Mouse (Mus musculus): ENCODE data around the gene Creb5. TPM values are rescaled to one million over a fixed set of nuclear protein-coding genes. Genes with fewer than 3 reads are reported as not detected.
A peak's percentile ranks its signal among the peaks of the same experiment; 100 is the strongest.
"Not testable (repeated sequence)": the region's sequence is repeated elsewhere in the genome, so short reads cannot be mapped to it uniquely, and the experiment has no call there.

Gene Creb5
- polyA plus RNA-seq, 1 experiment from 2014 or later: 9.5 TPM

GRCm38 (mm10) chr6:53396421-53396820, 109.4 kb downstream of the Creb5 start:
- Histone ChIP-seq H3K4me3 (replicated peaks) (no peak overlapping the region), H3K27ac (no peak overlapping the region), H3K4me1 (peaks cover 9% of the 10 kb centered on the region), H3K4me2 (no peak overlapping the region), H3K9me3 (no peaks in the 10 kb centered on the region), H3K27me3 (replicated peaks) (0 out of 2 replicates have a peak, but pooled peaks cover 3% of the 10 kb centered on the region), H3K9ac (no peak overlapping the region), H3K36me3 (no peaks in the 10 kb centered on the region)
- 91% methylated on average over 3 of the region's 3 CpGs for WGBS
- ATAC-seq (ENCODE audit: insufficient read depth, low FRiP score, low read depth): no peak

- ATAC-seq (ENCODE audit: insufficient read depth, low FRiP score, low read depth): no peak
- 44% methylated on average over 4 of the region's 4 CpGs for WGBS
- Histone ChIP-seq H3K9ac (no peak overlapping the region), H3K4me1 (peaks cover 9% of the 10 kb centered on the region), H3K27me3 (replicated peaks) (0 out of 2 replicates have a peak, but pooled peaks cover 3% of the 10 kb centered on the region), H3K27ac (no peak overlapping the region), H3K4me3 (replicated peaks) (no peak overlapping the region), H3K4me2 (no peak overlapping the region), H3K9me3 (no peaks in the 10 kb centered on the region), H3K36me3 (no peaks in the 10 kb centered on the region)
These were observed 110.7 kb downstream of the Creb5 start for GRCm38 (mm10) chr6:53397797-53398196.

GRCm38 (mm10) chr6:53398297-53399140, 111.4 kb downstream of the Creb5 start:
- H3K27ac ChIP-seq: no peak overlapping the region
- H3K4me1 ChIP-seq: peaks cover 9% of the 10 kb centered on the region
- peak; percentile 77 for ATAC-seq (ENCODE audit: insufficient read depth, low FRiP score, low read depth)
- H3K9ac ChIP-seq: no peak overlapping the region
- no peak overlapping the region for H3K4me3 ChIP-seq (replicated peaks)
- H3K9me3 ChIP-seq: no peaks in the 10 kb centered on the region
- WGBS: 25% methylated on average over 18 of the region's 18 CpGs
- H3K4me2 ChIP-seq: peak overlapping the region; percentile 20; the same call in 1 of the 2 replicates
- H3K36me3 ChIP-seq: no peaks in the 10 kb centered on the region
- H3K27me3 ChIP-seq (replicated peaks): 0 out of 2 replicates have a peak, but pooled peaks cover 3% of the 10 kb centered on the region

GRCm38 (mm10) chr6:53401364-53401763, 114.3 kb downstream of the Creb5 start:
- no peak overlapping the region for H3K27ac ChIP-seq
- H3K36me3 ChIP-seq: no peaks in the 10 kb centered on the region
- H3K4me3 ChIP-seq (replicated peaks): no peak overlapping the region
- WGBS: 68% methylated on average over 6 of the region's 6 CpGs
- no peak overlapping the region for H3K4me2 ChIP-seq
- 0 out of 2 replicates have a peak, but pooled peaks cover 3% of the 10 kb centered on the region for H3K4me1 ChIP-seq
- no peak overlapping the region for H3K9ac ChIP-seq
- no peaks in the 10 kb centered on the region for H3K27me3 ChIP-seq (replicated peaks)
- no peak for ATAC-seq (ENCODE audit: insufficient read depth, low FRiP score, low read depth)
- H3K9me3 ChIP-seq: no peaks in the 10 kb centered on the region

GRCm38 (mm10) chr6:53402551-53402950, 115.5 kb downstream of the Creb5 start:
- H3K4me1 ChIP-seq; H3K27me3 ChIP-seq (replicated peaks); ATAC-seq (ENCODE audit: insufficient read depth, low FRiP score, low read depth); H3K27ac ChIP-seq; H3K9ac ChIP-seq; H3K36me3 ChIP-seq; H3K4me3 ChIP-seq (replicated peaks); H3K4me2 ChIP-seq; H3K9me3 ChIP-seq: not testable (repeated sequence)
- WGBS: 94% methylated on average over 7 of the region's 7 CpGs

- H3K9me3 ChIP-seq: no peaks in the 10 kb centered on the region
- H3K4me3 ChIP-seq (replicated peaks): no peak overlapping the region
- H3K27ac ChIP-seq: no peak overlapping the region
- H3K9ac ChIP-seq: no peak overlapping the region
- H3K4me1 ChIP-seq: no peaks in the 10 kb centered on the region
- ATAC-seq (ENCODE audit: insufficient read depth, low FRiP score, low read depth): no peak
- no peak overlapping the region for H3K4me2 ChIP-seq
- no peaks in the 10 kb centered on the region for H3K27me3 ChIP-seq (replicated peaks)
- no peaks in the 10 kb centered on the region for H3K36me3 ChIP-seq
- 90% methylated on average over 6 of the region's 6 CpGs for WGBS
These were observed 122.1 kb downstream of the Creb5 start for GRCm38 (mm10) chr6:53409183-53409582.

- WGBS: 40% methylated on average over 3 of the region's 3 CpGs
- Histone ChIP-seq H3K9ac (no peak overlapping the region), H3K4me2 (no peak overlapping the region), H3K36me3 (no peaks in the 10 kb centered on the region), H3K4me3 (replicated peaks) (no peak overlapping the region), H3K27ac (no peak overlapping the region), H3K27me3 (replicated peaks) (no peaks in the 10 kb centered on the region), H3K9me3 (no peaks in the 10 kb centered on the region), H3K4me1 (no peaks in the 10 kb centered on the region)
- ATAC-seq (ENCODE audit: insufficient read depth, low FRiP score, low read depth): no peak
These were observed 134.3 kb downstream of the Creb5 start for GRCm38 (mm10) chr6:53421345-53421744.

- H3K27ac ChIP-seq: no peak overlapping the region
- no peak overlapping the region for H3K9ac ChIP-seq
- H3K9me3 ChIP-seq: no peaks in the 10 kb centered on the region
- no peaks in the 10 kb centered on the region for H3K36me3 ChIP-seq
- no peak overlapping the region for H3K4me3 ChIP-seq (replicated peaks)
- H3K4me1 ChIP-seq: no peaks in the 10 kb centered on the region; the same call in 1 of the 2 replicates
- no peak for ATAC-seq (ENCODE audit: insufficient read depth, low FRiP score, low read depth)
- H3K27me3 ChIP-seq (replicated peaks): no peaks in the 10 kb centered on the region
- WGBS: 54% methylated on average over 7 of the region's 7 CpGs
- no peak overlapping the region for H3K4me2 ChIP-seq
These were observed 142.3 kb downstream of the Creb5 start for GRCm38 (mm10) chr6:53429368-53429767.

- no peak for ATAC-seq (ENCODE audit: insufficient read depth, low FRiP score, low read depth)
- WGBS: 32% methylated on average over 4 of the region's 4 CpGs
- H3K4me2 ChIP-seq: no peak overlapping the region
- no peaks in the 10 kb centered on the region; the same call in 1 of the 2 replicates for H3K4me1 ChIP-seq
- no peaks in the 10 kb centered on the region for H3K36me3 ChIP-seq
- no peak overlapping the region for H3K4me3 ChIP-seq (replicated peaks)
- H3K9me3 ChIP-seq: no peaks in the 10 kb centered on the region
- no peak overlapping the region for H3K27ac ChIP-seq
- H3K9ac ChIP-seq: no peak overlapping the region
- H3K27me3 ChIP-seq (replicated peaks): no peaks in the 10 kb centered on the region
These were observed 142.8 kb downstream of the Creb5 start for GRCm38 (mm10) chr6:53429891-53430290.

- H3K36me3 ChIP-seq: no peaks in the 10 kb centered on the region
- H3K9me3 ChIP-seq: no peaks in the 10 kb centered on the region
- H3K4me2 ChIP-seq: no peak overlapping the region
- 87% methylated on average over 11 of the region's 11 CpGs for WGBS
- no peak overlapping the region for H3K27ac ChIP-seq
- no peak overlapping the region for H3K9ac ChIP-seq
- H3K4me1 ChIP-seq: peaks cover 6% of the 10 kb centered on the region
- no peak overlapping the region for H3K4me3 ChIP-seq (replicated peaks)
- ATAC-seq (ENCODE audit: insufficient read depth, low FRiP score, low read depth): no peak
- H3K27me3 ChIP-seq (replicated peaks): no peaks in the 10 kb centered on the region
These were observed 158.9 kb downstream of the Creb5 start for GRCm38 (mm10) chr6:53445862-53446460.

GRCm38 (mm10) chr6:53447479-53447878, 160.4 kb downstream of the Creb5 start:
- Histone ChIP-seq H3K9ac (no peak overlapping the region), H3K4me1 (peaks cover 10% of the 10 kb centered on the region), H3K9me3 (no peaks in the 10 kb centered on the region), H3K4me3 (replicated peaks) (no peak overlapping the region), H3K27ac (no peak overlapping the region), H3K36me3 (no peaks in the 10 kb centered on the region), H3K4me2 (no peak overlapping the region), H3K27me3 (replicated peaks) (no peaks in the 10 kb centered on the region)
- 81% methylated on average over 9 of the region's 9 CpGs for WGBS
- no peak for ATAC-seq (ENCODE audit: insufficient read depth, low FRiP score, low read depth)

GRCm38 (mm10) chr6:53448317-53448870, 161.3 kb downstream of the Creb5 start:
- Histone ChIP-seq H3K9ac (no peak overlapping the region), H3K27ac (no peak overlapping the region), H3K4me3 (replicated peaks) (no peak overlapping the region), H3K27me3 (replicated peaks) (no peaks in the 10 kb centered on the region), H3K9me3 (no peaks in the 10 kb centered on the region), H3K4me1 (peaks cover 10% of the 10 kb centered on the region), H3K36me3 (no peaks in the 10 kb centered on the region), H3K4me2 (no peak overlapping the region)
- WGBS: 67% methylated on average over 9 of the region's 9 CpGs
- ATAC-seq (ENCODE audit: insufficient read depth, low FRiP score, low read depth): no peak

Measured in stomach, embryonic 15.5 days (tissue).